Mouse (Mus musculus) urinary bladder, adult 2 months (tissue): ENCODE data around the gene Serpinb1c. TPM values are rescaled to one million over a fixed set of nuclear protein-coding genes. Genes with fewer than 3 reads are reported as not detected.

Experiments used
- polyA plus RNA-seq: library from polyadenylated mRNA; depleted of rRNA; stranded (reverse); fragments of >200 nt; gene quantifications from 2 replicates; pipeline ENCODE4 v1.2.3, GENCODE M21; 2012; rRNA removed

The Serpinb1c gene
- polyA plus RNA-seq, 1 experiment = 0.45 TPM

Other genes with a start within 250 kb of the Serpinb1c start
- 0.01 and 0.04 TPM in 2 replicates for gene Mylk4, start 114.3 kb downstream of the Serpinb1c start, polyA plus RNA-seq
- 33.8 and 34.4 TPM in 2 replicates for gene Wrnip1, start 96.2 kb downstream of the Serpinb1c start, polyA plus RNA-seq
- not detected in 2 replicates for gene D930007J09Rik, start 95.4 kb downstream of the Serpinb1c start, polyA plus RNA-seq
- gene Serpinb1a, start 47.0 kb downstream of the Serpinb1c start, polyA plus RNA-seq = 14.6 and 18.0 TPM in 2 replicates
- 15.0 and 22.1 TPM in 2 replicates for gene Serpinb6b, start 67.0 kb upstream of the Serpinb1c start, polyA plus RNA-seq
- 19.2 and 19.5 TPM in 2 replicates for gene Serpinb9, start 105.0 kb upstream of the Serpinb1c start, polyA plus RNA-seq
- 0.50 and 0.78 TPM in 2 replicates for gene Serpinb9b, start 129.2 kb upstream of the Serpinb1c start, polyA plus RNA-seq
- gene Serpinb1b, start 180.4 kb upstream of the Serpinb1c start, polyA plus RNA-seq = 0.12 and 0.19 TPM in 2 replicates